Mouse (Mus musculus) thymus, adult 2 months (tissue): Measurements from ENCODE around the gene Sowaha. TPM values are rescaled to one million over a fixed set of nuclear protein-coding genes. Genes with fewer than 3 reads are reported as not detected.

ENCODE experiments used
- DNase-seq: peaks from one replicate; pipeline ENCODE4 v3.0.0; 2021
- H3K27ac ChIP-seq: fragments of 200-500 bp; 2 replicates; pipeline ENCODE4 v1.5.1; 2012; ENCODE audit warnings: low read length, control low read depth; ENCODE audit not compliant: control insufficient read depth, insufficient read depth
- H3K27me3 ChIP-seq: fragments of 200-500 bp; 2 replicates; pipeline ENCODE4 v1.6.1; 2012; ENCODE audit warnings: mild to moderate bottlenecking, low read length, moderate library complexity, mixed read lengths; ENCODE audit not compliant: control insufficient read depth, insufficient read depth
- H3K36me3 ChIP-seq: fragments of 200-500 bp; 2 replicates; pipeline ENCODE4 v1.6.1; 2012; ENCODE audit warnings: mild to moderate bottlenecking, low read length, moderate library complexity; ENCODE audit not compliant: control insufficient read depth, insufficient read depth
- H3K4me1 ChIP-seq: fragments of 200-500 bp; replicated peaks from 2 replicates; pipeline ENCODE4 v1.6.1; 2012; ENCODE audit warnings: low read length; ENCODE audit not compliant: control insufficient read depth, insufficient read depth
- H3K4me3 ChIP-seq: fragments of 200-500 bp; 2 replicates; pipeline ENCODE4 v1.5.1; 2012; ENCODE audit warnings: mild to moderate bottlenecking, low read length, control low read depth, moderate library complexity; ENCODE audit not compliant: control insufficient read depth, insufficient read depth
- CTCF ChIP-seq: fragments of 200-500 bp; IDR thresholded peaks from 2 replicates; pipeline ENCODE4 v1.5.1; 2012; ENCODE audit warnings: mild to moderate bottlenecking, control low read depth, low read length, moderate library complexity, borderline replicate concordance; ENCODE audit not compliant: control insufficient read depth, poor library complexity, insufficient read depth; ENCODE audit errors: extremely low read depth
- POLR2A ChIP-seq: fragments of 200-500 bp; IDR thresholded peaks from 2 replicates; pipeline ENCODE4 v1.6.1; 2012; ENCODE audit warnings: mild to moderate bottlenecking, low read length, control low read depth, moderate library complexity; ENCODE audit not compliant: control insufficient read depth, poor library complexity, insufficient read depth; ENCODE audit errors: extremely low read depth
- WGBS: fragments of 180-500 bp; shearing (Covaris S2); methylation state at CpG from one replicate; pipeline ENCODE4 v1.1.7; 2018; 5-methylcytosine and 5-hydroxymethylcytosine counted together
- polyA plus RNA-seq: library from polyadenylated mRNA; depleted of rRNA; stranded (reverse); fragments of >200 nt; gene quantifications from 2 replicates; pipeline ENCODE4 v1.2.3, GENCODE M21; 2012

The Sowaha gene
- polyA plus RNA-seq, 1 experiment, result 0.18 TPM

DNA sequence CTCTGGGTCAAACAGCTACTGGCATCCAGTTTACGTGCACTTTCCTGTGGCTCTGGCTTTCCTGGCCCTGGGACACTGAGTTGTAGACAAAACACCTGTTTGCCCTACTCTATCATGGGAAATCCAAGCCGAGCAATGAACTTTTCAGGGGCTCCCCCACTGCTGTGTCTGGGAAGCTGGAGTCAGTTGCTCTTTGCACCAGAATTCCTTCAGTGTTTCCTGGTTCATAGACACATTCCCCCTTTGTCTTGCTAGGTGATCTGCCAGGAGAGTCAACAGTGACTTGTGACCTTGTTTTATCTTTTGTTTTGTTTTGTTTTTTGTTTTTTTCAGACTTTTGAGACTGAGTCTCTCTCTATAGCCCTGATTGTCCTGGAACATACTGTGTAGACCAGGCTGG, 28.7 kb downstream of the Sowaha start:
- Histone ChIP-seq H3K4me1 (peaks cover 11% of the 10 kb centered on the region), H3K4me3 (no peak overlapping the region), H3K27me3 (peaks cover 4% of the 10 kb centered on the region), H3K27ac (no peak overlapping the region), H3K36me3 (no peaks in the 10 kb centered on the region)
- TF ChIP-seq POLR2A, result no peak
- no peak for TF ChIP-seq CTCF
- DNase-seq, result no peak
- WGBS, result 83% methylated on average over 2 of the region's 2 CpGs

DNA sequence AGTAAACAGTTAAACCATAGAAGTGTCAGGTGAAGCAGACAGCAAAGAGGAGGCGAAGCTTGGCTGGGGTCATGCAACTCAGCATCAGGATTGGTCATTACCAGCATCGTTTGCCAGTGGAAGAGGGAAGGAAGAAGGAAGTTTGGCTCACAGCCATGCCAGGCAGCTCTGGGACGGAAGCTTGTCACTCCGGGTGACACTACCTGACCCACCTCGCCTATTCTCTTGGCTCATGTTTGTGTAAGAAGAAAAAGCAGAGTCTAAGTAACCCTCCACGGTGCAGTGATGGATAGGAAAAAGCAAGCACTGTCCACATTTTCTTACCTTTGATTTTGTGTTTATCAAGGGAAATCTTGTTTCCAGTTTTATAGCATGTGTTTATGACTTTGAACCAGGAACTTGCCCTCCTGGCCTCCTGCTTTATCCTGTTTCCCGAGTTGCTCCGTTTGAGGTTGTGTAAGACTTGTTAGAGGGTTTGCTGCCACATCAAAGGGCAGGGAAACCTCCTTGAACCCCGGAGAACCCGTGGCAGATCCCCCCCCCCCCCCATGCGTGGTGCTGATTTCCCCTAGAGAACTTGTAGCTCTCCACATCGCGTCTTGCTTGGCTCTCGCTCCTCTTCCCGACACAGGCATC, 29.9 kb downstream of the Sowaha start:
- H3K27me3 ChIP-seq, result peaks cover 4% of the 10 kb centered on the region

DNA sequence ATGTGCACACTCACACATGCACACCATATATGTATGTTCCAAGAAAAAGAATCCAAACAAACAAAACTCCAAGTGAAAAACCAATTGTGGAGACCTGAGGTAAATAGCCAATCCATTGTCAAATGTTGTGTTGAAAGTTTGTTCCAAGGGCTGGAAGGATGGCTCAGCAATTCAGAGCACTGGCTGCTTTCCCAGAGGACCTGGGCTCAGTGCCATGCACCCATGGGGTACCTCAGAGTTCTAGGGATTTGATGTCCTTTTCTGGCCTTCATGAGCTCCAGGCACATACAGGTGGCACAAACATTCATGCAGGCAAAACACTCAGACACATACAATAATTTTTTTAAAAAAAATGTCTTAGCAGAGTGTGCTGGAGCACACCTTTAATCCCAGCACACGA, 31.5 kb downstream of the Sowaha start:
- WGBS, result 98% methylated on average over 1 of the region's 1 CpGs
- Histone ChIP-seq H3K4me1 (peaks cover 11% of the 10 kb centered on the region), H3K36me3 (no peaks in the 10 kb centered on the region), H3K27me3 (peaks cover 4% of the 10 kb centered on the region), H3K27ac (no peak overlapping the region), H3K4me3 (no peak overlapping the region)
- no peak for DNase-seq
- TF ChIP-seq POLR2A, result no peak
- TF ChIP-seq CTCF, result no peak

More for the DNA sequence above, 29.9 kb downstream of the Sowaha start:
- Histone ChIP-seq H3K27ac (no peak overlapping the region), H3K36me3 (no peaks in the 10 kb centered on the region), H3K4me1 (peaks cover 11% of the 10 kb centered on the region), H3K4me3 (no peak overlapping the region)
- TF ChIP-seq CTCF (no peak), POLR2A (no peak)
- DNase-seq, result no peak
- 6% methylated on average over 15 of the region's 15 CpGs for WGBS

DNA sequence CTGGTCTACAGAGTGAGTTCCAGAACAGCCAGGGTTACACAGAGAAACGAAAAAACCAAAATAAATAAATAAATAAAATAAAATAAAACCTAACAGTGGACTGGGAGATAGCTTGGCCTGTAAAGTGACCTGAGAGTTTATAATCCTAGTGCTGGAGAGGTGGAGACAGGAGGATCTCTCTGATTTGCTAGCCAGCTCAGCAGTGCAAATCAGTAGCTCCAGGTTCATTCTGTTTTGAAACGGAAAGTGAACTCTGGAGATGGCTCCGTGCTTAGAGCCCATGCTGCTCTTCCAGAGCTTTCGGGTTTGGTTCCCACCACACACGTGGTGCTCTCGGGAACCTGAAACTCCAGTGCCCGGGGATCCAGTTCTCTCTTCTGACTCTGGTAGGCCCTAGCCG, 32.1 kb downstream of the Sowaha start:
- H3K4me1 ChIP-seq, result peaks cover 11% of the 10 kb centered on the region
- no peak overlapping the region for H3K27ac ChIP-seq
- H3K4me3 ChIP-seq, result no peak overlapping the region
- DNase-seq, result no peak
- H3K27me3 ChIP-seq, result peaks cover 4% of the 10 kb centered on the region
- WGBS, result 93% methylated on average over 8 of the region's 8 CpGs
- no peaks in the 10 kb centered on the region for H3K36me3 ChIP-seq
- TF ChIP-seq POLR2A (no peak), CTCF (no peak)

DNA sequence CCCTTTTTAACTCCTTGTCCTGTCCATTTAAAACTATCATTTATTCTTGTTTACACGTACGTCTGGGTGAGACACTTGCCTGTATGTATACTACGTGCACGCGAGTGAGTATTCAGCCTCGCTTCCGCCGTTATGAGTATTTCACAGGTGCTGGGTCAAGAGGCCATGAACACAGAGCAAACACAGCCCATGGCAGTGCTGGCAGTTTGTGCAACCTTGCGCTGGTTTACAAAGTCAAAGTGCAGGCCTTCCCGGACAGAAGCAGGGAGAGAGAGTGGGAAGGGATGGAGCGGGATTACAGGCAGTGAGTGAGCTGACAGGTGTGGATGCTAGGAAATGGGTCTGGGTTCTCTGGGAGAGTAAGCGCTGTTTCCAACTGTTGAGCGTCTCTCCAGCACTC, 33.9 kb downstream of the Sowaha start:
- TF ChIP-seq POLR2A, result no peak

DNA sequence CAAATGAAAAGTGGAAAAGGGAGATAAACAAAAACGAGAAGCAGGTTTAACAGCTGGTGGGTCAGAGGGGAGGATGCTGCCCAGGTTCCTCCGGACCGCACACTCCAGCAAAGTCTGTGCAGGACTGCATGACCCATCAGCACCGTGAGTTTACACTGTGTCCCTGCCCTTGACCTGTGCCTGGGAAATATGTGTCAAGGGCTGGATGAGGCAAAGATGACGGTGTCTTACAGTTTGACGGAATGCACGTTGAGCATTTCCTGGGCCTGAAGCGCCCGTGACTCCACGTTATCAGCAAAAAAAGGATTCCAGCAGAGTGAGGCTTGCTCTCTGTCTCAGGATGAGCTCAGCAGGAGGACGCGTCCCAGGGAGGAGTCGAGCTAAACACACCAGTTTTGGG, 34.5 kb downstream of the Sowaha start:
- H3K36me3 ChIP-seq, result no peaks in the 10 kb centered on the region
- DNase-seq, result no peak
- TF ChIP-seq CTCF (no peak), POLR2A (no peak)
- H3K4me3 ChIP-seq, result no peak overlapping the region
- H3K27ac ChIP-seq, result no peak overlapping the region
- H3K27me3 ChIP-seq, result no peaks in the 10 kb centered on the region; the same call in 1 of the 2 replicates
- peaks cover 11% of the 10 kb centered on the region for H3K4me1 ChIP-seq
- 97% methylated on average over 13 of the region's 13 CpGs for WGBS

More for the DNA sequence above, 33.9 kb downstream of the Sowaha start:
- Histone ChIP-seq H3K4me1 (peaks cover 11% of the 10 kb centered on the region), H3K4me3 (no peak overlapping the region), H3K36me3 (no peaks in the 10 kb centered on the region), H3K27ac (no peak overlapping the region), H3K27me3 (peaks cover 2% of the 10 kb centered on the region)
- WGBS, result 97% methylated on average over 13 of the region's 13 CpGs
- DNase-seq, result no peak

DNA sequence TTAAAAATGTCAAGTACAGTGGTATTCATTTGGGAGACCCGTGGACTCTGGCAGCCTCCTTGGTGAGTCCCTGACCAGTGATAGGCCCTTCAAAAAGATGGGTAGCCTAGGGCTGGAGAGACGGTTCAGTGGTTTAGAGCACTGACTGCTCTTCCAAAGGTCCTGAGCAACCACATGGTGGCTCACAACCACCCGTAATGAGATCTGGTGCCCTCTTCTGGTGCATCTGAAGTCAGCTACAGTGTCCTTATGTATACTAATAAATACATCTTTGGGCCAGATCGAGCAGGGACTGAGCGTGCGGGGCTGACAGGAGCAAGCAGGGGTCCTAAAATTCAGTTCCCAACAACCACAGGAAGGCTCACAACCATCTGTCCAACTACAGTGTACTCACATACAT, 36.2 kb downstream of the Sowaha start:
- no peak for TF ChIP-seq CTCF
- TF ChIP-seq POLR2A, result no peak
- Histone ChIP-seq H3K4me1 (peaks cover 2% of the 10 kb centered on the region; the same call in 1 of the 2 replicates), H3K27me3 (no peaks in the 10 kb centered on the region), H3K4me3 (no peak overlapping the region), H3K27ac (no peak overlapping the region), H3K36me3 (no peaks in the 10 kb centered on the region)
- WGBS, result 15% methylated on average over 6 of the region's 6 CpGs
- DNase-seq, result peak; percentile 50
